Mouse (Mus musculus) hindbrain, embryonic 12.5 days (tissue): Measurements from ENCODE around the gene Slc17a6. TPM values are rescaled to one million over a fixed set of nuclear protein-coding genes. Genes with fewer than 3 reads are reported as not detected.
"Not testable (repeated sequence)": the region's sequence is repeated elsewhere in the genome, so short reads cannot be mapped to it uniquely, and the experiment has no call there.

Experiments used
- ATAC-seq: fragments of 200-750 bp; cut with Nextera tagmentation; 2 replicates; pipeline ENCODE4 v1.8.0; 2017; ENCODE audit warnings: moderate TSS enrichment; ENCODE audit not compliant: low FRiP score
- H3K27ac ChIP-seq: fragments of 300-500 bp; sonication (generic); 2 replicates; pipeline ENCODE4 v1.5.1; 2016; ENCODE audit warnings: mild to moderate bottlenecking
- H3K27me3 ChIP-seq: fragments of 300-500 bp; sonication (generic); 2 replicates; pipeline ENCODE4 v1.6.1; 2016; ENCODE audit warnings: mild to moderate bottlenecking
- H3K36me3 ChIP-seq: fragments of 300-500 bp; sonication (generic); 2 replicates; pipeline ENCODE4 v1.6.1; 2016; ENCODE audit warnings: mild to moderate bottlenecking
- H3K4me1 ChIP-seq: fragments of 300-500 bp; sonication (generic); 2 replicates; pipeline ENCODE4 v1.6.1; 2016
- H3K4me2 ChIP-seq: fragments of 300-500 bp; sonication (generic); replicated peaks from 2 replicates; pipeline ENCODE4 v1.6.1; 2016; ENCODE audit warnings: mild to moderate bottlenecking
- H3K4me3 ChIP-seq: fragments of 300-500 bp; sonication (generic); 2 replicates; pipeline ENCODE4 v1.5.1; 2016; ENCODE audit warnings: mild to moderate bottlenecking
- H3K9ac ChIP-seq: fragments of 300-500 bp; sonication (generic); 2 replicates; pipeline ENCODE4 v1.6.1; 2016; ENCODE audit warnings: mild to moderate bottlenecking, moderate library complexity
- H3K9me3 ChIP-seq: fragments of 300-500 bp; sonication (generic); replicated peaks from 2 replicates; pipeline ENCODE4 v1.6.1; 2016; ENCODE audit warnings: mild to moderate bottlenecking
- WGBS: fragments of 180-500 bp; shearing (Covaris S2); methylation state at CpG from one replicate; pipeline ENCODE4 v1.1.7; 2016; 5-methylcytosine and 5-hydroxymethylcytosine counted together
- polyA plus RNA-seq: library from polyadenylated mRNA; unstranded; fragments of >200 nt; fragmentation: Nextera tagmentation; extraction: Ambion mirVana; gene quantifications from 2 replicates; pipeline ENCODE4 v1.2.1, GENCODE M21; 2016

The Slc17a6 gene
- polyA plus RNA-seq, 1 experiment from 2014 or later, result 41.6 TPM

GRCm38 (mm10) chr7:51694452-51694851, 72.6 kb downstream of the Slc17a6 start:
- no peak for ATAC-seq
- Histone ChIP-seq H3K27ac (peak overlapping the region; percentile 60), H3K36me3 (no peaks in the 10 kb centered on the region), H3K4me1 (peaks cover 4% of the 10 kb centered on the region; the same call in 1 of the 2 replicates), H3K4me3 (no peak overlapping the region), H3K27me3 (no peaks in the 10 kb centered on the region), H3K9me3 (no peaks in the 10 kb centered on the region), H3K9ac (no peak overlapping the region), H3K4me2 (no peak overlapping the region)
- 70% methylated on average over 4 of the region's 4 CpGs for WGBS

- Histone ChIP-seq H3K4me3 (no peak overlapping the region), H3K9me3 (no peaks in the 10 kb centered on the region), H3K4me1 (no peaks in the 10 kb centered on the region), H3K9ac (no peak overlapping the region), H3K27me3 (no peaks in the 10 kb centered on the region), H3K4me2 (no peak overlapping the region), H3K27ac (no peak overlapping the region), H3K36me3 (no peaks in the 10 kb centered on the region)
- WGBS, result 76% methylated on average over 3 of the region's 3 CpGs
- ATAC-seq, result no peak
Observed at GRCm38 (mm10) chr7:51709508-51709907, 87.7 kb downstream of the Slc17a6 start.

DNA sequence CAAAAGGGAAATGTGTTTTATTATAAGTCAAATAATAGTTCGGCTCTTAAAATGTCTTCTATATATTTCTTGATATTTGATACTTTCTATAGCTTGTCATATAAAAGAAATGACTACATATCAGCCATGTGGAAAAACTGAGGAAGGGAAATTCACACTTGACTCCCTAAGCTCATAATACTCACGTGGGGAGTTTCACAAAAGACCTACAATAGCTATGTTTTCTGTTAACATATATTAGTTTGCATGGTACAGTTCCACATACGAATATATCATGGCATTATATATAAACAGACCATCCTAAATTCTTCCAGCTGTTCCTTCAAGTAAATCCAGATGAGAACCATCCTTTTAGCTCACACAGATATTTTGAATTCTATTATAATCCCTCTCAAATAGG, 88.5 kb downstream of the Slc17a6 start:
- not testable (repeated sequence) for H3K4me2 ChIP-seq, H3K4me3 ChIP-seq, ATAC-seq, H3K4me1 ChIP-seq, H3K27ac ChIP-seq, H3K9ac ChIP-seq, H3K9me3 ChIP-seq, H3K36me3 ChIP-seq, H3K27me3 ChIP-seq
- 71% methylated on average over 3 of the region's 3 CpGs for WGBS

DNA sequence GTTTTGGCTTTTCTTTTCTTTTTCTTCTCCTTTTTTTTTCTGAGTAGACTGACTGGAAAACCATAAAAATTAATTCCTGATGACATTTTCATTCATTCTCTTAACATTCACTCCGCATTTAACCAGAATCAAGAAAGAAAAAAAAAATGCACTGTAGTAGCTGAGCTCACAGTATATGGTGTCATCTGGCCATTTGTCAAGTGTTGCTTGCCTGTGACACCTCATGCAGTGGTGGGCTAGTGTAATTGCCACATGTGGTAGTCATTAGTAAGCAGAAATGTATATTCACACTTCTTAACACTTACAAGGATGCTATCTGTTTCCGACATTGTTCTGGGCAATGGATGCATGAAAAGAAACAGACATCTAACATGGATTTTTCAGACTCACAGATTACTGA, 94.0 kb downstream of the Slc17a6 start:
- Histone ChIP-seq H3K27ac (no peak overlapping the region), H3K36me3 (no peaks in the 10 kb centered on the region), H3K4me3 (no peak overlapping the region), H3K4me2 (no peak overlapping the region), H3K27me3 (no peaks in the 10 kb centered on the region), H3K9me3 (no peaks in the 10 kb centered on the region), H3K4me1 (no peaks in the 10 kb centered on the region), H3K9ac (no peak overlapping the region)
- 69% methylated on average over 2 of the region's 2 CpGs for WGBS
- no peak for ATAC-seq

Other genes starting within 250 kb of the Slc17a6 start
- 0.34 and 0.36 TPM in 2 replicates for gene Ano5, start 111.0 kb upstream of the Slc17a6 start, polyA plus RNA-seq
- gene Gas2, start 240.0 kb downstream of the Slc17a6 start, polyA plus RNA-seq, result 53.1 and 54.3 TPM in 2 replicates
- gene Fancf, start 240.3 kb downstream of the Slc17a6 start, polyA plus RNA-seq, result 14.0 and 15.4 TPM in 2 replicates